Mouse (Mus musculus) neural tube, embryonic 14.5 days (tissue): ENCODE results near the gene Rapgef1. TPM values are rescaled to one million over a fixed set of nuclear protein-coding genes. Genes with fewer than 3 reads are reported as not detected.

Experiments
- polyA plus RNA-seq: library from polyadenylated mRNA; unstranded; fragments of >200 nt; fragmentation: Nextera tagmentation; extraction: Ambion mirVana; gene quantifications from 2 replicates; pipeline ENCODE4 v1.2.1, GENCODE M21; 2014

Gene Rapgef1
- polyA plus RNA-seq, 1 experiment from 2014 or later, result 18.9 TPM

Other genes with a start within 250 kb of the Rapgef1 start
- gene Gm13420, start 132.0 kb downstream of the Rapgef1 start, polyA plus RNA-seq, result 0.31 TPM in 1 of 2 replicates, not detected in the other
- not detected in 2 replicates for gene Gm13547, start 139.6 kb downstream of the Rapgef1 start, polyA plus RNA-seq
- 39.5 and 53.4 TPM in 2 replicates for gene Coq4, start 167.8 kb downstream of the Rapgef1 start, polyA plus RNA-seq
- 27.1 and 29.3 TPM in 2 replicates for gene Trub2, start 168.8 kb downstream of the Rapgef1 start, polyA plus RNA-seq
- 35.8 and 37.6 TPM in 2 replicates for gene Slc27a4, start 182.9 kb downstream of the Rapgef1 start, polyA plus RNA-seq
- gene Urm1, start 200.4 kb downstream of the Rapgef1 start, polyA plus RNA-seq, result 21.8 and 24.6 TPM in 2 replicates
- 21.4 and 22.9 TPM in 2 replicates for gene Cercam, start 249.4 kb downstream of the Rapgef1 start, polyA plus RNA-seq